Mouse (Mus musculus) cortical plate, adult 2 months (tissue): ENCODE measurements at regions not wholly inside any gene's neighbourhood (a gene's known extent, or its start where the extent isn't known, plus 50 kb on each side); places are given as distances from the start of the nearest gene placed in this dataset.

ENCODE experiments used
- CTCF ChIP-seq: fragments of 200-500 bp; IDR thresholded peaks from 2 replicates; pipeline ENCODE4 v1.5.1; 2011; ENCODE audit warnings: mild to moderate bottlenecking, control low read depth, low read length; ENCODE audit not compliant: insufficient read depth; ENCODE audit errors: extremely low read depth
- POLR2A ChIP-seq: fragments of 200-500 bp; IDR thresholded peaks from 2 replicates; pipeline ENCODE4 v1.6.1; 2011; ENCODE audit warnings: mild to moderate bottlenecking, low read length, control low read depth; ENCODE audit not compliant: insufficient read depth; ENCODE audit errors: extremely low read depth

DNA sequence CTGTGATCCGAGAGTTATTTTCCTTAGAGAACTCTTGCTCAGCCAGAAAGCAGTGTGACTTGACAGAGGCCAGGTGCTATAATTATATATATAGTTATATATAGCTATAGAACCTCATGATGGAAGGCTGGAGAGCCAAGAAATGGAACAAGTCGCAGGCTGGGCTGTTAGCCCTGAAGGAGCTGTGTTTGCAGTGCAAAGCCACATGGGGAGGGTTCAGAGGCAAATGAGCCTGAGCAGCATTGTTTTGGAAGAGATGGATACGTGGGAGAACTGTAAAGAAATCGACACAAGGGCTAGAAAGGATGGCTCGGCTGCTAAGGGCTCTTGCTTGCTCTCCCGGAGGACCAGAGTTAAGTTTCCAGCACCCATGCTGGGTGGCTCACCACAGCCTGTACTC lies 95.3 kb upstream of the Syt13 start:
- TF ChIP-seq CTCF: no peak
- no peak for TF ChIP-seq POLR2A
